Mouse (Mus musculus) kidney, postnatal 0 days (tissue): ENCODE data around the gene Olfr1359. TPM values are rescaled to one million over a fixed set of nuclear protein-coding genes. Genes with fewer than 3 reads are reported as not detected.
"Not testable (repeated sequence)": the region's sequence is repeated elsewhere in the genome, so short reads cannot be mapped to it uniquely, and the experiment has no call there.

ENCODE experiments used
- ATAC-seq: fragments of 200-750 bp; cut with Nextera tagmentation; replicated peaks from 2 replicates; pipeline ENCODE4 v1.8.0; 2017; ENCODE audit warnings: low read depth, moderate number of reproducible peaks, moderate TSS enrichment, moderate library complexity; ENCODE audit not compliant: low FRiP score
- DNase-seq: peaks from one replicate; pipeline ENCODE4 v3.0.0-alpha.2; 2016; ENCODE audit warnings: low spot score
- H3K27ac ChIP-seq: fragments of 300-500 bp; sonication (generic); 2 replicates; pipeline ENCODE4 v1.5.1; 2014; ENCODE audit warnings: mild to moderate bottlenecking
- H3K27me3 ChIP-seq: fragments of 300-500 bp; sonication (generic); 2 replicates; pipeline ENCODE4 v1.6.1; 2014; ENCODE audit warnings: low read length, mixed read lengths; ENCODE audit not compliant: insufficient read depth
- H3K36me3 ChIP-seq: fragments of 300-500 bp; sonication (generic); 2 replicates; pipeline ENCODE4 v1.6.1; 2014; ENCODE audit warnings: low read length, mixed read lengths; ENCODE audit not compliant: insufficient read depth
- H3K4me1 ChIP-seq: fragments of 300-500 bp; sonication (generic); replicated peaks from 2 replicates; pipeline ENCODE4 v1.6.1; 2014; ENCODE audit warnings: antibody characterized with exemption, low read length, mixed read lengths; ENCODE audit not compliant: insufficient read depth
- H3K4me2 ChIP-seq: fragments of 300-500 bp; sonication (generic); 2 replicates; pipeline ENCODE4 v1.6.1; 2014; ENCODE audit warnings: mild to moderate bottlenecking, low read length, moderate library complexity, mixed read lengths
- H3K4me3 ChIP-seq: fragments of 300-500 bp; sonication (generic); replicated peaks from 2 replicates; pipeline ENCODE4 v1.5.1; 2014; ENCODE audit warnings: low read depth, low read length
- H3K9ac ChIP-seq: fragments of 300-500 bp; sonication (generic); 2 replicates; pipeline ENCODE4 v1.6.1; 2014; ENCODE audit warnings: low read depth, low read length
- H3K9me3 ChIP-seq: fragments of 300-500 bp; sonication (generic); replicated peaks from 2 replicates; pipeline ENCODE4 v1.6.1; 2016; ENCODE audit warnings: low read length, inconsistent platforms, mixed read lengths
- CTCF ChIP-seq: IDR thresholded peaks from 2 replicates; pipeline ENCODE4 v1.5.1; 2016; ENCODE audit warnings: antibody characterized with exemption, low read depth, mild to moderate bottlenecking, moderate library complexity
- WGBS: fragments of 180-500 bp; shearing (Covaris S2); extraction: QIAGEN DNeasy Blood & Tissue Kit; methylation state at CpG from one replicate; pipeline ENCODE4 v1.1.7; 2014; 5-methylcytosine and 5-hydroxymethylcytosine counted together
- polyA plus RNA-seq: library from polyadenylated mRNA; unstranded; fragments of >200 nt; fragmentation: Nextera tagmentation; extraction: Ambion mirVana; gene quantifications from 2 replicates; pipeline ENCODE4 v1.2.1, GENCODE M21; 2015

Olfr1359 gene
- polyA plus RNA-seq, 1 experiment from 2014 or later, result not detected

GRCm38 (mm10) chr13:21711698-21712097 is 13.8 kb downstream of the Olfr1359 start:
- no peak overlapping the region for H3K27ac ChIP-seq
- no peak overlapping the region for H3K9ac ChIP-seq
- H3K27me3 ChIP-seq, result no peaks in the 10 kb centered on the region
- WGBS, result 33% methylated on average over 4 of the region's 4 CpGs
- H3K36me3 ChIP-seq, result no peaks in the 10 kb centered on the region
- no peak for DNase-seq
- peaks cover 3% of the 10 kb centered on the region; the same call in 1 of the 2 replicates for H3K4me1 ChIP-seq
- peak overlapping the region; percentile 39; the same call in 1 of the 2 replicates for H3K4me3 ChIP-seq
- no peaks in the 10 kb centered on the region for H3K9me3 ChIP-seq
- no peak for TF ChIP-seq CTCF
- no peak for ATAC-seq
- peak overlapping the region; percentile 78 for H3K4me2 ChIP-seq

GRCm38 (mm10) chr13:21714725-21715124 is 16.8 kb downstream of the Olfr1359 start:
- Histone ChIP-seq H3K27me3 (no peaks in the 10 kb centered on the region), H3K9me3 (no peaks in the 10 kb centered on the region), H3K27ac (no peak overlapping the region), H3K4me3 (peak overlapping the region; percentile 39), H3K36me3 (no peaks in the 10 kb centered on the region), H3K9ac (peak overlapping the region; percentile 59; the same call in 1 of the 2 replicates), H3K4me2 (peak overlapping the region; percentile 72), H3K4me1 (peaks cover 15% of the 10 kb centered on the region; the same call in 1 of the 2 replicates)
- ATAC-seq (no peak), DNase-seq (peak; percentile 91)
- WGBS, result 0% methylated on average over 7 of the region's 7 CpGs
- peak; percentile 94 for TF ChIP-seq CTCF

DNA sequence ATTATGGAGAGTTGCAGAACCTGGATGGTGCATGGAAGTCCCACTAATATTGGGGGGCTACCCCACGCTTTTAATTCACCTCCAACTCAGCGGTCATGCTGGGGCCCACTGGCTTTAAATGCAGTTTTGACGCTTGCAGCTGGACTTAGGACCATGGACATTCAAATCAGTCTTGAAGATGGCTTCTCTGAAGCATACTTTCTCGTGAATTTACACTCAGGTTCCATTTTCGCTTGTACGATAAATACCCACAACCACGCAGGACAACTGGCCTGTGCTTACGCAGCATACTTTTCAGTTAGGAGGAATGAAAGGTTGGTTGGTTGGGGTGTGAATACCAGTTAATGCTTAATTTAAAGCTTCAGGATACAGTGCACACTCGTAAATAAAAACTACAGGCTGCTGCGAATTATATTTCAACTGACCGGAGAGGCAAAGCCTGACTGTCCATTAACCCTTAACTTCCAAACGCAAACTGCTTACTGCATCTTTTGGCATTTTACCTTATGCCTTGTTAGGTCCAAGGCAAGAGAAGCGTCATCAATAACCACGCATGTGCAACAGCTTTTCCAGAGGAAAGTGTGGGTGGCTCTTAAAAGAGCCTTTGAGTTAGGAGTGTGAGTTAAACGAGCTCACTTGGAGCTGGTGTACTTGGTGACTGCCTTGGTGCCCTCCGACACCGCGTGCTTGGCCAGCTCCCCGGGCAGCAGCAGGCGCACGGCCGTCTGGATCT is 17.4 kb downstream of the Olfr1359 start:
- H3K4me1 ChIP-seq, result peaks cover 15% of the 10 kb centered on the region; the same call in 1 of the 2 replicates
- no peak for TF ChIP-seq CTCF
- no peaks in the 10 kb centered on the region for H3K36me3 ChIP-seq
- peak overlapping the region; percentile 39 for H3K4me3 ChIP-seq
- peak; percentile 40 for DNase-seq
- H3K27ac ChIP-seq, result peak overlapping the region; percentile 92
- peak overlapping the region; percentile 59; the same call in 1 of the 2 replicates for H3K9ac ChIP-seq
- peak overlapping the region; percentile 72 for H3K4me2 ChIP-seq
- ATAC-seq, result no peak
- H3K9me3 ChIP-seq, result no peaks in the 10 kb centered on the region
- under 1% methylated on average over 22 of the region's 22 CpGs for WGBS
- H3K27me3 ChIP-seq, result no peaks in the 10 kb centered on the region

- Histone ChIP-seq H3K4me2 (peak within 1 kb of the TSS; percentile 72), H3K4me1 (peaks cover 15% of the 10 kb centered on the region; the same call in 1 of the 2 replicates), H3K9ac (peak within 1 kb of the TSS; percentile 62), H3K27ac (peak within 1 kb of the TSS; percentile 92), H3K4me3 (peak within 1 kb of the TSS; percentile 39)
- 0% methylated on average over 25 of the region's 50 CpGs for WGBS
- ATAC-seq (peak; percentile 91), DNase-seq (peak; percentile 99)
- H3K36me3 ChIP-seq, H3K9me3 ChIP-seq, H3K27me3 ChIP-seq: not testable (repeated sequence)
Observed at GRCm38 (mm10) chr13:21715864-21716539, 18.1 kb downstream of the Olfr1359 start, which contains the start of the genes Hist1h2bl and Hist1h2ai. Hist1h2bl (minus strand) TSS chr13:21716143. Hist1h2ai (plus strand) TSS chr13:21716422.

DNA sequence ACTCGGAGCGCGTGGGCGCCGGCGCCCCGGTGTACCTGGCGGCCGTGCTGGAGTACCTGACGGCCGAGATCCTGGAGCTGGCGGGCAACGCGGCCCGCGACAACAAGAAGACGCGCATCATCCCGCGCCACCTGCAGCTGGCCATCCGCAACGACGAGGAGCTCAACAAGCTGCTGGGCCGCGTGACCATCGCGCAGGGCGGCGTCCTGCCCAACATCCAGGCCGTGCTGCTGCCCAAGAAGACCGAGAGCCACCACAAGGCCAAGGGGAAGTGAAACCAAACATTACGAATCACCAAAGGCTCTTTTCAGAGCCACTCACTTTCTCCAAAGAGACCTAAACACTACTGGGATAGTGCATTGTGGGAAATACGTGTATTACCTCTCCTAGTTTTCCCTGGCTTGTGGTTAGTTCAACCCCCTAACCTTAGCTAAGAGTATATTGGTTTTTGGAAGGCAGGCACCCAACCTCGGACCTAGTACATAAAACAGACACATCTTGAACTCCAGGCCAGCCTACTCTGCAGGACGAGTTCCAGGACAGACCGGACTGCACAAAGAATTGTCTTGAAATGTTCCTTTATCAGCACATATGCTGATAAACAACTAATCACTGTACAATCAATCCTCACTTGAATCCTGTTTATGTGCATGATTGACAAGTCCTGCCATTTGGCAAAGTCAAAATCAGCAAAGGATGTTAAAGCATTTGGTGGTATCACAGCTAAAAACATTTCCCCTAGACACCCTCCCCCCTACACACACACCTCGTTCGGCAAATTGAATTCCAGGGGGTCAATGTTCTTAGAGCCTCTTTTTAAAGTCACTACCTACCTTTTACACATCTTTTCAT is 18.9 kb downstream of the Olfr1359 start:
- Histone ChIP-seq H3K4me2 (peak overlapping the region; percentile 72), H3K9ac (peak overlapping the region; percentile 62), H3K4me3 (peak overlapping the region; percentile 39), H3K27ac (peak overlapping the region; percentile 92), H3K4me1 (peaks cover 15% of the 10 kb centered on the region; the same call in 1 of the 2 replicates)
- H3K27me3 ChIP-seq, H3K36me3 ChIP-seq, H3K9me3 ChIP-seq: not testable (repeated sequence)
- WGBS, result under 1% methylated on average over 9 of the region's 38 CpGs
- peak; percentile 4; the same call in 1 of the 2 replicates for ATAC-seq
- peak; percentile 49 for DNase-seq

GRCm38 (mm10) chr13:21717397-21718357 is 19.8 kb downstream of the Olfr1359 start, which contains the start of gene Hist1h3h:
Hist1h3h (plus strand) TSS chr13:21717659.
- H3K4me1 ChIP-seq, result peaks cover 17% of the 10 kb centered on the region
- WGBS, result under 1% methylated on average over 25 of the region's 56 CpGs
- H3K9me3 ChIP-seq, H3K27me3 ChIP-seq, H3K36me3 ChIP-seq, ATAC-seq: not testable (repeated sequence)
- H3K4me3 ChIP-seq, result peak within 1 kb of the TSS; percentile 39
- peak; percentile 97 for DNase-seq
- peak within 1 kb of the TSS; percentile 62 for H3K9ac ChIP-seq
- H3K27ac ChIP-seq, result peak within 1 kb of the TSS; percentile 92
- peak within 1 kb of the TSS; percentile 72 for H3K4me2 ChIP-seq
